Mouse (Mus musculus) kidney, adult 10 weeks (tissue): ENCODE data around the gene Calm4. TPM values are rescaled to one million over a fixed set of nuclear protein-coding genes. Genes with fewer than 3 reads are reported as not detected.

ENCODE experiments used
- polyA plus RNA-seq: library from polyadenylated mRNA; stranded (reverse); fragments of 350-450 nt; fragmentation: Illumina TruSeq; extraction: RNeasy Lipid Tissue Mini Kit (QIAGEN cat#74804); gene quantifications from one replicate; pipeline ENCODE4 v1.2.3, GENCODE M21; 2014; ENCODE audit warnings: low read depth, low replicate concordance

The Calm4 gene
- not detected for polyA plus RNA-seq

GRCm38 (mm10) chr13:3837312-3837807, at the start of gene Calm4:
Gene Calm4 (plus strand): TSS chr13:3837757.

GRCm38 (mm10) chr13:3804186-3804585, 33.4 kb upstream of the Calm4 start, which contains the start of gene Calml3:
Gene Calml3 (minus strand): TSS chr13:3804316.

DNA sequence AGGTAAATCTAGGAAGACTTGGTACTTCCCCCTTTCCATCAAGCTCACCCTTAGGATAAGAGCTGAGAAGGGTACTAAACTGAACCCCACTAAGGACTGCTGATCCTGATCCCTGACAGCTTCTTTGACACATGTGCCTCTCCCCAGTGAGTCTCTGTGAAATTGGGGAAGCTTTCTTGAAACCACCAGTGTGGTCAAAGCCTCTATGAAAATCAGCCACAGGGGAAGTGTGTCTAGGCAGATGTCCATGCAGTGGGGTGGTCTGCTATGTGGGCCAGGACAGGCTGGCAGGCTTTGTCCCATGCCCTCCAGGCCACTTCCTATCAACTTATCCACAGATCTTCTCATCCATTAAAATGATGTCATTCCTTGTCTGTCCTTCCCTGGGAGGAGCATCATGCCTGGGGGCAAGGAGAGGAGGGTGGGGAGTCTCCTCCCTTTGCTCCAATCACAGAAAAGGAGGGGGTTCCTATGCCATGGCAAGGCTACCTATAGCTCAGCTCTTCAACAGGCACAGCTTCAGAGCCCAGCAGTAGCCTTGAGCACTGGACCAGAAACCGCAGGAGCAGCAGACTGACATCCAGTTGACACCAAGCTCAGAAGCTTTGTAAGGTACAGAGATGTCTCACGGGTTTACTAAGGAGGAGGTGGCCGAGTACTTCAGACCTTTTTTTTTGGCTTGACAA, 16.2 kb downstream of the Calm4 start, which contains the start of gene Calm5:
Gene Calm5, plus strand, starts transcription at position 526 of the 686 bp plus-strand sequence.

Other genes starting within 250 kb of the Calm4 start
- gene Fam208b, start 226.6 kb upstream of the Calm4 start, polyA plus RNA-seq: 41.9 TPM
- 46.9 TPM for gene Asb13, start 203.7 kb upstream of the Calm4 start, polyA plus RNA-seq
- 1.3 TPM for gene Calml3, start 33.4 kb upstream of the Calm4 start, polyA plus RNA-seq
- gene Calm5, start 16.4 kb downstream of the Calm4 start, polyA plus RNA-seq: not detected
- 199 TPM for gene Net1, start 80.5 kb downstream of the Calm4 start, polyA plus RNA-seq
- gene Tubal3, start 80.5 kb downstream of the Calm4 start, polyA plus RNA-seq: not detected
- not detected for gene Ucn3, start 107.6 kb downstream of the Calm4 start, polyA plus RNA-seq
- gene Akr1c14, start 211.3 kb downstream of the Calm4 start, polyA plus RNA-seq: 272 TPM